Mouse (Mus musculus) liver, embryonic 14.5 days (tissue): ENCODE measurements around the gene Cmtm8.

Experiments
- CTCF ChIP-seq: IDR thresholded peaks from 2 replicates; pipeline ENCODE4 v1.5.1; 2016; ENCODE audit warnings: antibody characterized with exemption, low read depth, control low read depth
- EP300 ChIP-seq: IDR thresholded peaks from 2 replicates; pipeline ENCODE4 v1.6.1; 2016; ENCODE audit warnings: antibody characterized with exemption, low read depth

- TF ChIP-seq EP300: no peak
- no peak for TF ChIP-seq CTCF
Measured at GRCm38 (mm10) chr9:114818918-114819317, 25.0 kb downstream of the Cmtm8 start.
